Mouse (Mus musculus): ENCODE data around the gene Ing4.

The Ing4 gene

GRCm38 (mm10) chr6:125090341-125091085, 51.0 kb downstream of the Ing4 start:
- DNase-seq (ENCODE audit: inconsistent ontology term) = no peak

- no peak for DNase-seq (ENCODE audit: inconsistent ontology term)
Observed at GRCm38 (mm10) chr6:125092372-125092771, 52.8 kb downstream of the Ing4 start.

- no peak for DNase-seq (ENCODE audit: inconsistent ontology term)
Observed at GRCm38 (mm10) chr6:125094843-125095242, 55.3 kb downstream of the Ing4 start.

- DNase-seq (ENCODE audit: inconsistent ontology term) = peak; percentile 98
Observed at GRCm38 (mm10) chr6:125095391-125096278, 56.1 kb downstream of the Ing4 start, which contains the start of gene Chd4. Gene Chd4 (plus strand): TSS chr6:125095981.

DNA sequence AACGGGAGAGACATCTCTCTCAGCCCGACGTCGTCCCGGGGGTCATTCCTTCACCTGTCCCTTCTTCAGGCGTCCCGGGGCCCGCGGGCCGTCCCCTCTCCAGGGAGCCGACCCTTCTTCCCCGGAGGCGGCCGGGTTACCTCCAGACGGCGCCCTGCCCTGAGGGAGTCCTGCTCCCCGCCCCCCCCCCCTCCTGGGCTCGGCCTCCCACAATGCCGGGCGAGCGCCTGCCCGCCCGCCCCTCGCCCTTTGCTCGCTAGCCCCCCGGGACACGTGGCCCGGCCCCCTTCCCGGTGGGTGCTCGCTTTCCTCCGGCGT, 56.7 kb downstream of the Ing4 start:
- DNase-seq (ENCODE audit: inconsistent ontology term) = no peak

- DNase-seq (ENCODE audit: inconsistent ontology term) = peak; percentile 76
Observed at GRCm38 (mm10) chr6:125096597-125097345, 57.2 kb downstream of the Ing4 start.

- no peak for DNase-seq (ENCODE audit: inconsistent ontology term)
Observed at GRCm38 (mm10) chr6:125097346-125097689, 57.8 kb downstream of the Ing4 start.

DNA sequence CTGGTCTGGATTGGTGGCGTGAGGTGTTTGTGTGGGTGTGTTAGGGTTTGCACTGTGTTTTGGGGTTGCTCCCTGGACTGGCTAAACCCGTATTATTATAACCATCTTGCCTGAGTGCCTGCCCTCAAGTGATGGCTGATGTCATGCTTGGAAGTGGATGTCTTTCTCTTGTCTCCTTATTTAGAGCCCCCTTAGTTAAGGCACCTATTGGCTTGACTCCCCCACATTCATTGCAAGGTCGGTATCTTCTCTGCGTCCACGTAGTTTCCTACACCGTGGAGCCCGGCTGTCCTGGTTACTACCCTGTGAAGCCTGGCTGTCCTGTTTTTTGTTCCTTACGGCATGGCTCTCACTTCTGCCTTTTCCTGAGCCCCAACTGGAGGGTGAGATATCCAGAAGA, 58.4 kb downstream of the Ing4 start:
- DNase-seq (ENCODE audit: inconsistent ontology term) = no peak

GRCm38 (mm10) chr6:125098513-125098912, 59.0 kb downstream of the Ing4 start:
- peak; percentile 44 for DNase-seq (ENCODE audit: inconsistent ontology term)

All from Muller cell, postnatal 12 days (primary cell).